Mouse (Mus musculus): ENCODE results near the gene Unc79.

The Unc79 gene

GRCm38 (mm10) chr12:103226121-103226520, 277.5 kb downstream of the Unc79 start:
- Histone ChIP-seq H3K27me3 (ENCODE audit: insufficient read depth, low read length) (peaks cover 60% of the 10 kb centered on the region), H3K4me1 (replicated peaks; ENCODE audit: low read depth, low read length) (peaks cover 7% of the 10 kb centered on the region; the same call in 1 of the 2 replicates), H3K36me3 (ENCODE audit: insufficient read depth, low read length) (no peaks in the 10 kb centered on the region), H3K4me3 (replicated peaks; ENCODE audit: low read length) (no peak overlapping the region), H3K9me3 (ENCODE audit: low read length) (no peaks in the 10 kb centered on the region)
- TF ChIP-seq POU5F1 (IDR thresholded peaks at IDR 0.05; ENCODE audit: borderline replicate concordance, low read length): no peak

GRCm38 (mm10) chr12:103229058-103229457, 280.4 kb downstream of the Unc79 start:
- Histone ChIP-seq H3K9me3 (ENCODE audit: low read length) (no peaks in the 10 kb centered on the region), H3K4me1 (replicated peaks; ENCODE audit: low read depth, low read length) (peaks cover 7% of the 10 kb centered on the region; the same call in 1 of the 2 replicates), H3K4me3 (replicated peaks; ENCODE audit: low read length) (no peak overlapping the region), H3K27me3 (ENCODE audit: insufficient read depth, low read length) (peaks cover 46% of the 10 kb centered on the region), H3K36me3 (ENCODE audit: insufficient read depth, low read length) (no peaks in the 10 kb centered on the region)
- no peak for TF ChIP-seq NANOG (IDR thresholded peaks at IDR 0.05; ENCODE audit: borderline replicate concordance, low read length)
- no peak for TF ChIP-seq POU5F1 (IDR thresholded peaks at IDR 0.05; ENCODE audit: borderline replicate concordance, low read length)
- TF ChIP-seq CTCF (conservative IDR thresholded peaks at IDR 0.05; ENCODE audit: low read length): no peak

All from E14TG2a.4 (cell line).